Mouse (Mus musculus) bone marrow, adult 2 months (tissue): ENCODE measurements around the gene Btbd3. TPM values are rescaled to one million over a fixed set of nuclear protein-coding genes. Genes with fewer than 3 reads are reported as not detected.

Experiments
- H3K27ac ChIP-seq: fragments of 200-500 bp; 2 replicates; pipeline ENCODE4 v1.5.1; 2012; ENCODE audit warnings: low read depth, mild to moderate bottlenecking, control low read depth, inconsistent platforms, low read length; ENCODE audit not compliant: control insufficient read depth, poor library complexity, insufficient read depth
- H3K4me1 ChIP-seq: fragments of 200-500 bp; 2 replicates; pipeline ENCODE4 v1.6.1; 2011; ENCODE audit warnings: low read length; ENCODE audit not compliant: control insufficient read depth, insufficient read depth
- H3K4me3 ChIP-seq: fragments of 200-500 bp; replicated peaks from 2 replicates; pipeline ENCODE3; 2011; ENCODE audit warnings: mild to moderate bottlenecking, low read depth, low read length, control low read depth; ENCODE audit not compliant: control insufficient read depth
- CTCF ChIP-seq: fragments of 200-500 bp; IDR thresholded peaks from 2 replicates; pipeline ENCODE4 v1.5.1; 2011; ENCODE audit warnings: low read length, control low read depth; ENCODE audit not compliant: control insufficient read depth, insufficient read depth
- POLR2A ChIP-seq: fragments of 200-500 bp; IDR thresholded peaks from 2 replicates; pipeline ENCODE4 v1.6.1; 2011; ENCODE audit warnings: low read depth, mild to moderate bottlenecking, control low read depth, low read length, borderline replicate concordance; ENCODE audit not compliant: control insufficient read depth
- WGBS: fragments of 180-500 bp; shearing (Covaris S2); methylation state at CpG from one replicate; pipeline ENCODE4 v1.1.7; 2018; 5-methylcytosine and 5-hydroxymethylcytosine counted together
- polyA plus RNA-seq: library from polyadenylated mRNA; stranded (reverse); fragments of >200 nt; gene quantifications from 2 replicates; pipeline ENCODE4 v1.2.4, GENCODE M21; 2011; ENCODE audit warnings: low replicate concordance; ENCODE audit not compliant: missing spikeins, insufficient read depth, insufficient read length

Btbd3 gene
- polyA plus RNA-seq, 1 experiment: 1.2 TPM

- TF ChIP-seq POLR2A (no peak), CTCF (no peak)
- Histone ChIP-seq H3K27ac (no peak overlapping the region), H3K4me1 (no peaks in the 10 kb centered on the region), H3K4me3 (no peak overlapping the region)
- WGBS: 74% methylated on average over 1 of the region's 1 CpGs
Observed at GRCm38 (mm10) chr2:138388591-138388990, 132.2 kb downstream of the Btbd3 start.

GRCm38 (mm10) chr2:138403046-138403445, 146.7 kb downstream of the Btbd3 start:
- WGBS: 68% methylated on average over 5 of the region's 5 CpGs
- Histone ChIP-seq H3K4me1 (no peaks in the 10 kb centered on the region), H3K27ac (no peak overlapping the region), H3K4me3 (no peak overlapping the region)
- TF ChIP-seq POLR2A: no peak
- no peak for TF ChIP-seq CTCF

- TF ChIP-seq CTCF (no peak), POLR2A (no peak)
- H3K4me1 ChIP-seq: no peaks in the 10 kb centered on the region
- 75% methylated on average over 4 of the region's 4 CpGs for WGBS
- no peak overlapping the region for H3K27ac ChIP-seq
- no peak overlapping the region for H3K4me3 ChIP-seq
Observed at GRCm38 (mm10) chr2:138405753-138406528, 149.6 kb downstream of the Btbd3 start.

- H3K27ac ChIP-seq: no peak overlapping the region
- no peaks in the 10 kb centered on the region for H3K4me1 ChIP-seq
- H3K4me3 ChIP-seq: no peak overlapping the region
- TF ChIP-seq POLR2A: no peak
- TF ChIP-seq CTCF: no peak
Observed at GRCm38 (mm10) chr2:138406703-138407102, 150.3 kb downstream of the Btbd3 start.

- TF ChIP-seq CTCF (no peak), POLR2A (no peak)
- Histone ChIP-seq H3K27ac (no peak overlapping the region), H3K4me1 (no peaks in the 10 kb centered on the region), H3K4me3 (no peak overlapping the region)
- WGBS: 53% methylated on average over 5 of the region's 5 CpGs
Observed at GRCm38 (mm10) chr2:138412537-138412936, 156.2 kb downstream of the Btbd3 start.

- Histone ChIP-seq H3K4me3 (no peak overlapping the region), H3K27ac (no peak overlapping the region), H3K4me1 (no peaks in the 10 kb centered on the region)
- TF ChIP-seq POLR2A: no peak
- 69% methylated on average over 2 of the region's 2 CpGs for WGBS
Observed at GRCm38 (mm10) chr2:138422321-138422720, 166.0 kb downstream of the Btbd3 start.

- Histone ChIP-seq H3K4me3 (no peak overlapping the region), H3K27ac (no peak overlapping the region), H3K4me1 (no peaks in the 10 kb centered on the region)
- WGBS: 42% methylated on average over 2 of the region's 2 CpGs
- TF ChIP-seq POLR2A: no peak
- no peak for TF ChIP-seq CTCF
Observed at GRCm38 (mm10) chr2:138431991-138432390, 175.6 kb downstream of the Btbd3 start.

- TF ChIP-seq CTCF: no peak
- no peak for TF ChIP-seq POLR2A
- whole genome bisulfite sequencing: 82% methylated on average over 3 of the region's 3 CpGs
- H3K27ac ChIP-seq: no peak overlapping the region
- H3K4me1 ChIP-seq: no peaks in the 10 kb centered on the region
- H3K4me3 ChIP-seq: no peak overlapping the region
Observed at GRCm38 (mm10) chr2:138446466-138446865, 190.1 kb downstream of the Btbd3 start.

- no peaks in the 10 kb centered on the region for H3K4me1 ChIP-seq
- H3K27ac ChIP-seq: no peak overlapping the region
- TF ChIP-seq CTCF: no peak
- no peak for TF ChIP-seq POLR2A
- WGBS: 84% methylated on average over 7 of the region's 7 CpGs
- no peak overlapping the region for H3K4me3 ChIP-seq
Observed at GRCm38 (mm10) chr2:138446943-138447342, 190.6 kb downstream of the Btbd3 start.
